Mouse (Mus musculus): Measurements from ENCODE around the gene Bscl2. TPM values are rescaled to one million over a fixed set of nuclear protein-coding genes. Genes with fewer than 3 reads are reported as not detected.
A peak's percentile ranks its signal among the peaks of the same experiment; 100 is the strongest.
"Not testable (repeated sequence)": the region's sequence is repeated elsewhere in the genome, so short reads cannot be mapped to it uniquely, and the experiment has no call there.

The Bscl2 gene
- total RNA-seq, 1 experiment, result 62.6 TPM

GRCm38 (mm10) chr19:8832971-8833370 is 4.3 kb upstream of the Bscl2 start:
- no peak for TF ChIP-seq ZNF384 (IDR thresholded peaks at IDR 0.05; ENCODE audit: low read depth, low read length)
- no peak for TF ChIP-seq HCFC1 (IDR thresholded peaks at IDR 0.05; ENCODE audit: borderline replicate concordance, insufficient read depth, low read length)
- no peak for TF ChIP-seq CHD2 (IDR thresholded peaks at IDR 0.05; ENCODE audit: low read depth, low read length)
- no peak for TF ChIP-seq MAFK (IDR thresholded peaks at IDR 0.05; ENCODE audit: insufficient read depth, low read depth, low read length)
- TF ChIP-seq ZC3H11A (IDR thresholded peaks at IDR 0.05; ENCODE audit: borderline replicate concordance, low read depth, low read length), result no peak
- peaks cover 33% of the 10 kb centered on the region for H3K36me3 ChIP-seq (ENCODE audit: control insufficient read depth, insufficient read depth, low read length, poor library complexity, severe bottlenecking)
- no peaks in the 10 kb centered on the region for H3K9me3 ChIP-seq (ENCODE audit: control insufficient read depth, insufficient read depth, low read depth, low read length)
- no peak overlapping the region for H3K9ac ChIP-seq (ENCODE audit: insufficient read depth, low read depth, low read length, poor library complexity, severe bottlenecking)
- H3K4me3 ChIP-seq (ENCODE audit: insufficient read depth in 1 of 2, low read depth in 1 of 2, low read length in 2 of 2, poor library complexity in 1 of 2, severe bottlenecking in 1 of 2), result no peak overlapping the region
- no peak overlapping the region for H3K27ac ChIP-seq (ENCODE audit: insufficient read depth, low read depth, low read length, poor library complexity, severe bottlenecking)
- peaks cover 0 to 2% of the 10 kb centered on the region in 2 experiments; a peak in 1 of 4 replicates for H3K4me1 ChIP-seq (ENCODE audit: control insufficient read depth in 2 of 2, insufficient read depth in 2 of 2, low read length in 2 of 2, poor library complexity in 1 of 2)
- in situ Hi-C loops (cut with MboI; ENCODE audit: low sequenced_read_pairs in 2 of 2, unreplicated experiment in 2 of 2), result no loop called here
- DNase-seq (ENCODE audit: low read depth, low spot score), result no peak

- in situ Hi-C loops (cut with MboI; ENCODE audit: low sequenced_read_pairs in 2 of 2, unreplicated experiment in 2 of 2), result not testable (repeated sequence)
Observed at GRCm38 (mm10) chr19:8836327-8836726, 940 bp upstream of the Bscl2 start.

DNA sequence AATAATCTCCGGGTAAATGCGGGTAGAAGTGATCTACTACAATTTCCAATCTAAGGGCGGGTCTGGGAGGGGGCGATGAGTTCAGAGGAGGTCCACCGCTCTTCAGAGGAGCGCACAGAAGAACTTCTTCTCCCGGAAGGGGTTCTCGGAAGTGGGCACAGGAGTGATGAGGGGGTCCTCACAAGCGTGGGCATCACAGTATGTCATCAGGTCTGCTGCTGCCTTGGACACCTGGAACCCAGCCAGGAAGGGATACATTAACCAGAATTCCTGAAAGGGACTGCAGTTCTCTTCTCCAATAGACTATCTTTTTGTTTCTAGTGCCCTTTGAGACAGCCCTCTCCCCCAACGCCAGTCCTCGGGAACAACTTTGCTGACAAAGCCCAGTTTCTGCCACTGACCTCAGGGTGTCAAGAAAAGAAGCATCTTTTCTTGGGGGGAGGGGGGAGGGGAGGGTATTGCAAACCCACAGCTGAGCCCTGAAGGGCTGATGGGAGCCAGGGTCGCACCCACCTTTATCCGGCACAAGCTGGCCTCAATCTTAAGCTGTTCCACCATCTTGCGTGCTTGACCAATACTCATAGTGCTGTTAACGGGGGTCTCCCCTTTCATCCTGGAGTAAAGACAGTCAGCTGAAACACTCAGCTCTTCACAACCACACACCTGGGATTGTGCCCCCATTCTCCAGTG is 919 bp downstream of the Bscl2 start:
- DNase-seq (ENCODE audit: low read depth, low spot score), result no peak
- H3K9ac ChIP-seq (ENCODE audit: insufficient read depth, low read depth, low read length, poor library complexity, severe bottlenecking), result peak overlapping the region; percentile 90
- peak overlapping the region; percentile 64 to 74 for H3K4me3 ChIP-seq (ENCODE audit: insufficient read depth in 1 of 2, low read depth in 1 of 2, low read length in 2 of 2, poor library complexity in 1 of 2, severe bottlenecking in 1 of 2)
- H3K4me1 ChIP-seq (ENCODE audit: control insufficient read depth in 2 of 2, insufficient read depth in 2 of 2, low read length in 2 of 2, poor library complexity in 1 of 2), result peaks cover 2 to 11% of the 10 kb centered on the region in 2 experiments; a peak in 3 of 4 replicates
- peaks cover 2% of the 10 kb centered on the region for H3K36me3 ChIP-seq (ENCODE audit: control insufficient read depth, insufficient read depth, low read length, poor library complexity, severe bottlenecking)
- peak overlapping the region; percentile 96; the same call in 1 of the 2 replicates for H3K27ac ChIP-seq (ENCODE audit: insufficient read depth, low read depth, low read length, poor library complexity, severe bottlenecking)
- TF ChIP-seq ZC3H11A (IDR thresholded peaks at IDR 0.05; ENCODE audit: borderline replicate concordance, low read depth, low read length), result no peak
- TF ChIP-seq HCFC1 (IDR thresholded peaks at IDR 0.05; ENCODE audit: borderline replicate concordance, insufficient read depth, low read length), result no peak
- no peak for TF ChIP-seq CHD2 (IDR thresholded peaks at IDR 0.05; ENCODE audit: low read depth, low read length)
- no peak for TF ChIP-seq MAFK (IDR thresholded peaks at IDR 0.05; ENCODE audit: insufficient read depth, low read depth, low read length)
- no peak for TF ChIP-seq ZNF384 (IDR thresholded peaks at IDR 0.05; ENCODE audit: low read depth, low read length)
- H3K9me3 ChIP-seq (ENCODE audit: control insufficient read depth, insufficient read depth, low read depth, low read length), result no peaks in the 10 kb centered on the region
- in situ Hi-C loops (cut with MboI; ENCODE audit: low sequenced_read_pairs in 2 of 2, unreplicated experiment in 2 of 2), result no loop called here

More at GRCm38 (mm10) chr19:8836327-8836726, 940 bp upstream of the Bscl2 start:
- not testable (repeated sequence) for H3K4me3 ChIP-seq (ENCODE audit: insufficient read depth in 1 of 2, low read depth in 1 of 2, low read length in 2 of 2, poor library complexity in 1 of 2, severe bottlenecking in 1 of 2); DNase-seq (ENCODE audit: low read depth, low spot score); H3K9me3 ChIP-seq (ENCODE audit: control insufficient read depth, insufficient read depth, low read depth, low read length); H3K9ac ChIP-seq (ENCODE audit: insufficient read depth, low read depth, low read length, poor library complexity, severe bottlenecking)
- H3K27ac ChIP-seq (ENCODE audit: insufficient read depth, low read depth, low read length, poor library complexity, severe bottlenecking), result peak overlapping the region; percentile 22; the same call in 1 of the 2 replicates
- peaks cover 15% of the 10 kb centered on the region for H3K36me3 ChIP-seq (ENCODE audit: control insufficient read depth, insufficient read depth, low read length, poor library complexity, severe bottlenecking)
- peaks cover 2 to 11% of the 10 kb centered on the region in 2 experiments; a peak in 3 of 4 replicates for H3K4me1 ChIP-seq (ENCODE audit: control insufficient read depth in 2 of 2, insufficient read depth in 2 of 2, low read length in 2 of 2, poor library complexity in 1 of 2)

- in situ Hi-C loops (cut with MboI; ENCODE audit: low sequenced_read_pairs in 2 of 2, unreplicated experiment in 2 of 2), result no loop called here
- H3K9ac ChIP-seq (ENCODE audit: insufficient read depth, low read depth, low read length, poor library complexity, severe bottlenecking), result peak within 1 kb of the TSS; percentile 90
- DNase-seq (ENCODE audit: low read depth, low spot score), result peak; percentile 57
- H3K4me3 ChIP-seq (ENCODE audit: insufficient read depth in 1 of 2, low read depth in 1 of 2, low read length in 2 of 2, poor library complexity in 1 of 2, severe bottlenecking in 1 of 2), result peak within 1 kb of the TSS; percentile 64 to 74
- peak; percentile 71 for TF ChIP-seq MAFK (IDR thresholded peaks at IDR 0.05; ENCODE audit: insufficient read depth, low read depth, low read length)
- no peak for TF ChIP-seq CHD2 (IDR thresholded peaks at IDR 0.05; ENCODE audit: low read depth, low read length)
- no peaks in the 10 kb centered on the region for H3K9me3 ChIP-seq (ENCODE audit: control insufficient read depth, insufficient read depth, low read depth, low read length)
- H3K27ac ChIP-seq (ENCODE audit: insufficient read depth, low read depth, low read length, poor library complexity, severe bottlenecking), result peak within 1 kb of the TSS; percentile 96; the same call in 1 of the 2 replicates
- peaks cover 2 to 11% of the 10 kb centered on the region in 2 experiments; a peak in 3 of 4 replicates for H3K4me1 ChIP-seq (ENCODE audit: control insufficient read depth in 2 of 2, insufficient read depth in 2 of 2, low read length in 2 of 2, poor library complexity in 1 of 2)
- H3K36me3 ChIP-seq (ENCODE audit: control insufficient read depth, insufficient read depth, low read length, poor library complexity, severe bottlenecking), result peaks cover 1% of the 10 kb centered on the region
Observed at GRCm38 (mm10) chr19:8839103-8839907, 2.0 kb downstream of the Bscl2 start, which contains the start of gene Gng3. Gene Gng3 (minus strand): TSS chr19:8839194.
